Mouse (Mus musculus): Measurements from ENCODE around the gene Ganab.

DNA sequence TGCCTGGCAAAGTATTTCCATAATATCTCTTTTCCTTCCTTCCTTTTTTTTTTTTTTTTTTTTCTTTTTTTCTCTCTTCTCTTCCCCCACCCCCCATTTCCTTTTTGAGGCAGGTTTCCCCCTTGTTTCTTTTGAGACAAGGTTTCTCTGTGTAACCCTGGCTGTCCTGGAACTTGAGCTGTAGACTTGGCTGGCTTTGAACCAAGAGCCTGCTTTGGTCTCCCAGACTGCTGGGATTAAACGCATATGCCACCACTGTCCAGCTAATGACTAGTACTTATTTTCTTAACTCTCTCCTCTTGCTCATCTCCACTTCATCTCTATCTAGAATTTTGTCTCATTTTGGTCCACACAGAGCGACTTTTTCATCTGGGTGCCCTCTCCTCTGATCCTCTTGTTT is 45.2 kb downstream of the Ganab start:
- TF ChIP-seq CTCF (IDR thresholded peaks at IDR 0.05; ENCODE audit: low read depth) (no peak), EP300 (IDR thresholded peaks at IDR 0.05; ENCODE audit: low read depth) (no peak)
